Mouse (Mus musculus): ENCODE data around the gene Kat2a.

DNA sequence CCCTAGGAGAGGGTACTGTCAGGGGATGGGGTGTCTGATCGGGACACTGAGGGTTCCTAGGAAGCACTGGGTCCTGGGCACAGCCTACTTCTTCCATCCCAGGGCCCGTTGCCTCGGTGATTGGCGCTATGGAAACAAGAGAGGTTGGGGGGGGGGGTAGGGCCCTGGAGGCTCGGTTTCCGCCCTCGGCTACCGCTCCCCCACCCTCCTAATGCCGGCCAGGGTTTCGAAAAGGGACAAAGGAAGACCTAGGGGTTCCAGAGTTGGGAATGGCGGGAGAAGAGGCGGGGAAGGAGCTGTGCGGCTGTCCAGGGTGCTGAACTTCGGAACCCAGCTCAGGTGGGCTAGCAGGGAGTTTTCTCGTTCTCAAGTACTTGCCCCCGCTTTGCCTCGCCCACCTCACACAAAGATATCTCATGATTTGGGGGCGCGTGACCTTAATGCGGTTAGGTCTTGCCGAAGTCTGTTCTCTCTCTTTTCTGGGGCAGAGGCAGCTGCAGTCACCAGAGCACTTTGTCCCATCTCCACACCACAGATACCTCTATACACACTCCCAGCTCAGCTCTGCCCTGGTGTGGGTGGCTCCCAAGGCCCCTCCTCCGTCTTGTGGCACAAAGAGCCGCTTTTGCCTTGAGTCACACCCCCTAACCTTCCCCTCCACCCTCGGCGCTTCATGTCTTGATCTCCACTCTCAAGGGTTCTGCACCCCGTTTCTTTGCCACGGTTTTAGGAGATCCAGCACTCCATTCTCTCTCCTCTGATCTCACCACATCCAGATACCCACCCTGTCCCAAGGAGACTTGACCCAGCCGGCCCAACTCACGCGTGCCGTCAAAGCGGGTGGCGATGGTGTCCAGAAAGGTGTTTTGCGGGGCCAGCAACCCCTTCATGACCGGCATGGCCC lies 46.7 kb upstream of the Kat2a start:
- no peak for TF ChIP-seq POLR2A (IDR thresholded peaks at IDR 0.05; ENCODE audit: insufficient read length, low read depth)
- no peak for TF ChIP-seq SRF (IDR thresholded peaks at IDR 0.05; ENCODE audit: control insufficient read depth, insufficient read length, low read depth)
- TF ChIP-seq USF1 (IDR thresholded peaks at IDR 0.05; ENCODE audit: low read depth): no peak
- no peak for TF ChIP-seq TCF12 (IDR thresholded peaks at IDR 0.05; ENCODE audit: insufficient read depth, poor library complexity, severe bottlenecking)
- TF ChIP-seq CEBPB (IDR thresholded peaks at IDR 0.05; ENCODE audit: insufficient read depth, poor library complexity, severe bottlenecking): no peak
- TF ChIP-seq MYOD1 (IDR thresholded peaks at IDR 0.05; ENCODE audit: control insufficient read depth in 1 of 3, insufficient read length in 2 of 3, low read depth in 2 of 3): no peak

Measured in myocyte (in vitro differentiated cells).